Mouse (Mus musculus): Measurements from ENCODE around the gene Ncdn.

Gene Ncdn

GRCm38 (mm10) chr4:126753268-126754230 lies at the start of gene Ncdn, which contains the start of gene AU040320:
Gene Ncdn (minus strand): TSS chr4:126753438.
Gene AU040320 (plus strand): TSS chr4:126753544.
- peak; percentile 50; the same call in 1 of the 2 replicates for TF ChIP-seq GATA4 (IDR thresholded peaks at IDR 0.05; ENCODE audit: insufficient replicate concordance, low read length)

GRCm38 (mm10) chr4:126802174-126802573 lies 48.9 kb upstream of the Ncdn start:
- TF ChIP-seq GATA4 (IDR thresholded peaks at IDR 0.05; ENCODE audit: insufficient replicate concordance, low read length) = no peak

DNA sequence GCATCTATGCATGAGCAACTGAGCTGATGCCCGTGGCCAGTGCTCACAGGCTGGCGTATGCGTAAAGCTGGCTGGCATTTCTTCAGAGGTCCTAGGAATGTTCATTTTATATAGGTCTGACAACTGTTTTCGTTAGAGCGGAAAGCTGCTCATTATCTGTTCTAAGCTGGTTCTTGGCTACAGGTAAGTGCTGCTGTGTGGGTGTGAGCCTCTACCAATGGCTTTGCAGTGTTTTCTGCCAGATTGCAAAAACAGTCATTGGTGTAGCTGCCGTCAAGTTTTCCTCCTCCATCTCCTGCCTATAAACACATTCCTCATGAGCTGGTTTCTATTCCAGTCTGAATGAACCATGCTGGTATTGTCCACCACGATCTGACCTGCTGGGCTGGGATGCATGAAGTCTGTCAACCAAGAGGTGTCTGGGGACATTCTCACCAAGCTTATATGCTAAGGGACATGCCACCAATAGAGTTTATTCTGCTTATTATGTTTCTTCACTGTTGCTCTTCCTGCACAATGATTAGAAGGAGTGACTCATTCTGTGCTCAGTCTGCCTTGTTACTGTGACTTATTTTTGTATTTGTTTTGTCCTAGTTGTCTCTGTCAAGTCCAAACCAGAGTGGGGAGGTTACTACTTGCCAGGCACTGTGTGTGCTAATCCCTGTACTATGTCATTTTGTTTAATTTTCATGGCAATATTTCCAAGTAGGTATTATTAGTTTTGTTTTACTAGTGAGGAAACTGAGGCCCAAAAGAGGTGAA lies 39.3 kb upstream of the Ncdn start:
- no peak for TF ChIP-seq GATA4 (IDR thresholded peaks at IDR 0.05; ENCODE audit: insufficient replicate concordance, low read length)

DNA sequence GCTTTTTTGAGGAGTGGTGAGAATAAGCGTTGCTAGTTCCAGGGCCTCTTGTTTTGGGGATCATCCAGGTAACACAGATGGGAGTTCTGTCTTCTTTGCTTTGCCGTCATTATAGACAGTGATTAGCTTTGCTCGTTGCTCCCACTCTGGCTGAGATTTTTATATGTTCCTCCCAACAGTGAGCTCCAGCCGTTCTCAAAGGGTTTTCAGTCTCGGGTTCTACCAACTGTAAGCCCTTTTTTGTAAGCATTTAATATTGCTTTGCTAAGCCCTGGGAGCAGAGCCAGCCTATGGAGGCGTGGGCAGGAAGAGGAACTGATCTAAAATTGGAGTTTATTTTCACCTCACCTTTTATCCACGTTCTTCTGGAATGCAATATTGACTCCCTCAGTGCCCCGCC lies 29.8 kb upstream of the Ncdn start:
- TF ChIP-seq GATA4 (IDR thresholded peaks at IDR 0.05; ENCODE audit: insufficient replicate concordance, low read length) = no peak

DNA sequence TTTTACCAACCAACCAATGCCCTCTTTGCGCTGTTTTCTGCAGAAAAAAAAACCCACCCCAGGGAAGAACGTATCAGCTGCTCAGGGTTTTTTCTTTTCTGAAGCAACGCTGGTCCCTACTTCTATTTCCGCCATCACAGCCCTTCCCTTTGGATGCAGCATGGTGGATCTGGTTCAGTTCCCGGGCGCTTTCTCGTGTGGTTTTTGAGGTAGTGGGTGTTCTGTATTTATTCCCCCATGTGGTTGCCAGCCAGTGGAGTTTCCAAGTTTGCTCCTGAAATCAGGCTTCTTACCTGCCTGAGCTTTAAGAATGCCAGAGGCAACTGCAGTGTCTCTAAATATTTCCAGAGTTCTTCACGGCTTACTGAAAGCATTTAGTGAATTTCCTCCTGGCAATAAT lies 29.3 kb upstream of the Ncdn start:
- TF ChIP-seq GATA4 (IDR thresholded peaks at IDR 0.05; ENCODE audit: insufficient replicate concordance, low read length) = no peak

DNA sequence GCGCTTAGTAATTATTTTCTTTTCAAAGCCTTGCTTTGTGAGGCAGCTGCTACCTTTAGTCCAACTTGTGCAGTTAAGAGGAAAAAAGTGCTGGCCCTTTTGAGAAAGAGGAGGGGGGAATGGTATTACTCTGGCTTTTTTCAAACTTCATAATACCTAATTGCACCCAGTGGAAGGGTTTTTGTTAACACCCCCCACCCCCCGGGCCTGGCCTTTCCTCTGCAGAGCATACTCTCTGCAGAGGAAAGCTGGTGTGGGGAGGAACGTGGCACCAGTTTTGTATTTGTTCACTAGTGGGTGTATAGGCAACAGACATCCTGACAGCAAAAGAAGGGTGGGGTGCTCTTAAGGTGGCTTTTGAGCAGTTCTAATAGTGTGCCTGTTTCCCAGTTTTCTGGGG lies 28.6 kb upstream of the Ncdn start:
- TF ChIP-seq GATA4 (IDR thresholded peaks at IDR 0.05; ENCODE audit: insufficient replicate concordance, low read length) = no peak

- no peak for TF ChIP-seq GATA4 (IDR thresholded peaks at IDR 0.05; ENCODE audit: insufficient replicate concordance, low read length)
Measured at GRCm38 (mm10) chr4:126779826-126780775, 26.9 kb upstream of the Ncdn start.

GRCm38 (mm10) chr4:126779148-126779581 lies 25.9 kb upstream of the Ncdn start:
- no peak for TF ChIP-seq GATA4 (IDR thresholded peaks at IDR 0.05; ENCODE audit: insufficient replicate concordance, low read length)

DNA sequence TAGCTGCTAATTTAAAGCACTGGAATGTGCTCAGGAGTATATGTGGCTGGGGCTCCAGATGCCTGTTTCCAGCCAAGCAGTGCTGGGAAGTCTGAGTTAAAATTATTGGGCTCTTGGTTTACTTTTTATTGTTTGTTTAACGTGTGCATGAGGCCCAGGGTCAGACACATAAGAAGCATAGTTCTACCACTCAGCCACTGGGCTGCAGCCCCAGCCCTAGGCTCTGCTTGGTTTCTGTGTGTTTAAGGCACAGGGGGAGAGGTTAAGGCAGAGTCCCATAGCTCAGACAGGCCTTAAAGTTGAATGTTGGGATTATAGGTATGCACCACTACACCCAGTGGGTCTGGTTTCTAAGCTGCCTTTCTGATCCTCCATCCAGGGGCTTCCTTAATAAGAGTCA lies 21.9 kb upstream of the Ncdn start:
- TF ChIP-seq GATA4 (IDR thresholded peaks at IDR 0.05; ENCODE audit: insufficient replicate concordance, low read length) = no peak

DNA sequence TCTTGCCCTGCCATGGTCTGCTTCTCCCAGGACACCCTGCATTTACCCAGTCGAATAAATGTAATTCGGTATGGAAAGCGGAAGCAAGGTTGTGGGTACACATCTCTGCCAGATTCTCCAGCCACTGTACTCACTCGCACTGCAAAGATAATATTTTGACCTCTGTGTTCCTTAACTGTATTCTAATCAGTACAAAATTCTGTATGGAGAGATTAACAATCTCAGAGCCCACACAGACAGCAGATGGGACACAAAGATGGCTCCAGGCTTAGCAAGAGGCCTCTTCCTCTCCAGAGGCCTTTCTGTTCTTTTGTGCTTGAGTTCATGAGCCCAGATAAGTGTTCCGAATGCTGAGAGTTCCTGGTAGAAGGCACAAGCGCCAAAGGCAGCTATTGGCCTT lies 20.6 kb upstream of the Ncdn start:
- TF ChIP-seq GATA4 (IDR thresholded peaks at IDR 0.05; ENCODE audit: insufficient replicate concordance, low read length) = no peak

DNA sequence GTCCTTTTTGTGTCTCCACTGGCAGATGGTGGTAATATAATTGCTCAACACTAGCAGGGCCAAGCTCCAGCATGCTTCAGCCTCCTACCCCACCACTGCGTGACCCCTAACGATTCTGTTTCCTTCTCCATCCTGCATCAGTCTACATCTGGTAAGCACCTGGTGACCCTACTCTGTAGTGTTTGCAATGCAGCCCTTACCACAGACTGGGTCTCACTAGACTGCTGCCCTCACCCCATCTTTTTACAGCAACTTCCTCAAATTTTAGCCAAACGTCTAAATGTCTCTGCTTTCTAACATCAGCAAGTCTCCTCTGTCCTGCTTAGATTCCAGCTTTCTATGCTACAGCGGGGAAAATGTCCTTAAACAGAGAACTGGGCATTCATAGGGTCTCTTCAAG lies 17.6 kb upstream of the Ncdn start:
- TF ChIP-seq GATA4 (IDR thresholded peaks at IDR 0.05; ENCODE audit: insufficient replicate concordance, low read length) = no peak

- TF ChIP-seq GATA4 (IDR thresholded peaks at IDR 0.05; ENCODE audit: insufficient replicate concordance, low read length) = no peak
Measured at GRCm38 (mm10) chr4:126769800-126770563, 16.7 kb upstream of the Ncdn start.

DNA sequence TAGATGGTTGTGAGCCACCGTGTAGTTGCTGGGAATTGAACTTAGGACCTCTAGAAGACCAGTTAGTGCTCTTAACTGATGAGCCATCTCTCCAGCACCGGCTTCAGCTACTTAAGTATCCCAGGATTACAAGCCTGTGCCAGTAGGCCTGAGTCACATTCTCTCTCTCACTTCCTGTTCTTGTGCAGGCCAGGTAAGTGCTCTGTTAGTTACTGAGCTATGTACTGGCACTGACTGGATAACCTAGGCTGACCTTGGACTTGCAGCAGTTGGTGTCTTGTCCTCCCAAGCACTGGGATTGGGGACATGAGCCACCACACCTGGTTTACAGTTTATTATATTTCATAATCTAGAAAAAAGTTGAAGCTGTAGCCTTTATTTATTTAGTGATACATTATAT lies 10.2 kb upstream of the Ncdn start:
- TF ChIP-seq GATA4 (IDR thresholded peaks at IDR 0.05; ENCODE audit: insufficient replicate concordance, low read length) = no peak

Measured in liver, adult (tissue).